Mouse (Mus musculus): Measurements from ENCODE around the gene Senp1.

The Senp1 gene

GRCm38 (mm10) chr15:98107703-98108296, 14.3 kb upstream of the Senp1 start:
- DNase-seq (ENCODE audit: low read depth, low spot score) = no peak

- DNase-seq (ENCODE audit: low read depth, low spot score) = no peak
Observed at GRCm38 (mm10) chr15:98107230-98107629, 13.7 kb upstream of the Senp1 start.

- DNase-seq (ENCODE audit: low read depth, low spot score) = no peak
Observed at GRCm38 (mm10) chr15:98106506-98106905, 13.0 kb upstream of the Senp1 start.

DNA sequence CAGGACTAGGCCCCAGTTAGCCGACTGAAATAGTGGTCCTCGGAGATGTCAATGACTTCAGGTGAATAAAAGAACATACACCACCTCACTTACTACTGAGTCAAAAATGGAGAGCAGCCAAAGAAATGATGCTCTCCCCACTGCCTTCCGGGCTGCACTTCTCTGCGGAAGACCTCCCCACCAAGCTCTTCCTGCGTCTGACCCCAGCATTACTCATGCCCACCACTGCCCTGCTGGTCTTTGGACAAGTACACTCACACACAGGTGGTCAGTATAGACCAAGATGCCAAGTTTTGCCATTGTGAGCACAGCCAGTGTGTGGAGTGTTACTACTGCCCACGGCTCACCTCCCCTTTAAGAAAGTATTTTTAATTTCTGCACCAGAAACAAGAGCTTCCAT, 8.9 kb upstream of the Senp1 start:
- DNase-seq (ENCODE audit: low read depth, low spot score) = no peak

DNA sequence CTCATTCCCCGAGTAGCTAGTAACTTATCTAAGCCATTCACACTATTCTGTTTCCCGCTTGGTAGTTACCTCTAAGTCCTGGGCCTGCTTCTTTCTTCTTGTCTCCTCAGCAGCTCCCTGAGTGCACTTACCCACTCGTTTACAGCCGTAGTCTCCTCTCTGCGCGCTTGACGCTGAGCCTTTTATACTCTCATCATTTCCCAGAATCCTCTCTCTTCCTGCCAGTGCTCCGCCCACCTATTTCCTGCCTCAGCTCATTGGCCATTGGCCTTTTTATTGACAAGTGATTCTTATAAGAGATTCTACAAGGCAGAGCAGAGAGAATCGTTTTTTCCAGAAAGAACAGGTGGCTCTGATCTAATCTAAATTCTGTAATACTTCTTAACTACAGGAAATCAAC, 5.0 kb upstream of the Senp1 start:
- DNase-seq (ENCODE audit: low read depth, low spot score) = no peak

DNA sequence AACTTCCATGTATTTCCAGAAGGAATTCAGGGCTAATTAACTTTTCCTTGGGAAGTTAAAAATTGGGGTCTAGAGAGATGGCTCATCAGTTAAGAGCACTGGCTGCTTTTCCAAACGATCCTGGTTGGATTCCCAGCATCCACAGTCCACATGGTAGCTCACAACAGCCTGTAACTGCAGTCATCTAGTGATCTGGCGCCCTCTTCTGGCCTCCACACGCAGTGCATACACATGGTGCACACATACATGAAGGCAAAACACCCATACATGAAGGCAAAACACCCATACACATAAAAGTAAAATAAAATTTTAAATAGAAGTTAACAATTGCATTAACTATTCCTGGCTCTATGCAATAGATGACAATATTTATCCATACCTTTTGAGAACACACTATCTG, 3.4 kb upstream of the Senp1 start:
- DNase-seq (ENCODE audit: low read depth, low spot score) = peak; percentile 16

DNA sequence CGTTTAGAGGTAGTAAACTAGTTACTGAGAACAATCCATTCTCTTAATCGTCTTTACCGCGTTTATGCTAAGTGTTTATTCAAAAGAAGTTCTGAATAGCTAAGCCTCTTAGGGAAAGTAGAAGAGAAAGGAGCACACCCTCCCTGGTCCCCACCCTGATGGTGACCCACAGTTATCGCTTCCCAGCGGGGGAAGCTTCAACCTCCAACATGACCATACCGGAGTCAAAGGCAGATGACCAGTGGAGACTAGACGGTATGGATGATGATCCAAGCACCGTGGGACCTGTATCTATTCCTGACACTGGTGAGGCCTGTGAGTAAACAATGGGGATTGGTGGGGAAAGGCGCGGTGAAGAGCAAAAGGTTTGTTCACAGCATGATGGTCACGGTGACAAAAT, 1.4 kb upstream of the Senp1 start:
- DNase-seq (ENCODE audit: low read depth, low spot score) = no peak

DNA sequence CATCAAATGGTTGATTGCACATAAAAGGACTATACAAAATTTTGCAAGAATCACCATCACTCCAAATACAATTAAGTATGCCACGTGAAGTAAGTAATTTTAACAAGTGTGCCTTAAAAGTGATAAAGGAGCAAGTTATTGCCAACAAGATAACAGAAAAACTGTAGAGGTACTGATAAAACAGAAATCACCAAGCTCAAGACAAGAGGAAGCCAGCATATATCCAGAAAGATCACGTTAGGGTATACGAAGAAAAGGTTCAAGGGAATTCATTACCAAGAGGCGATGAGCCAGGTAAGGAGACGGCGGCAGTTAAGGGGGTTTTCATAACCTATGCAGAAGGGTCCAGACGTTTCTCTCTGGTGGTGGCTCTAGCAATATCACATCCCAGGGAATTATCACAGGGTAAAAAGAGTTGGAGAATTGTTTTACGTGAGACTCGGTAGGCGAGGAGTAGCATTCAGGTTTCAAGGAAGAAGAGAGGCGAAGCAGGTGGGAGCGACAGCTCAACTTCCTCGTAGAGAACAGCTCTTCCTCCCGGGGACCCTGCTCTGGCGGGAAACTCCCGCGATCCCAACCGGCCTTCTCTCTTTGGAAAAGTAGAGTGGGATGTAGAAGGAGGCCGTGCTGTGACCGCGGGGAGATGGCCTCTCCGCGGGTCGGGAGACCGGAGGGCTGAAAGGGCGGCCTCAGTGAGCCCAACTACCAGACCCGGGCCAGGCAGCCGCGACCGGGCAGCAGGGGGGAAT, 998 bp downstream of the Senp1 start, which contains the start of gene Pfkm:
TSS of gene Pfkm (plus strand) at position 218 of the 749 bp plus-strand sequence.
- no peak for DNase-seq (ENCODE audit: low read depth, low spot score)

DNA sequence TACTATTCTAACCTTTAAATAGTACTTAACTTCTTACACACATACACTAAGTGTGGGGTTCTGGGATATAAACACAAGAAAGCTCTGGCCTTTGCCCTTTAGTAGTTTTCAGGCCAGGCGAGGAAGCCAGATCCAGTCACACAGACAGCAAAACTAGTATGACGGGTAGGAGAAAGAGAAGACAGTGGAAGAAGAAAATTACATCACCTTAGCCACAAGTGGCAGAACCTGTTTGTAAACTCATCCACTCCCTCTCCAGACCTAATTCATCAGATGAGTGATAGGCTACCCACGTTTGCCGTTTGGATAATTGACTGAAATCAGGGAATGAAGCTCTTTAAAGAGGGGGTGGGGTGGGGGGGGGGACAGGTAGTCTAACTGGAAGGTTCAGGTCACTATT, 1.7 kb downstream of the Senp1 start:
- DNase-seq (ENCODE audit: low read depth, low spot score) = no peak

DNA sequence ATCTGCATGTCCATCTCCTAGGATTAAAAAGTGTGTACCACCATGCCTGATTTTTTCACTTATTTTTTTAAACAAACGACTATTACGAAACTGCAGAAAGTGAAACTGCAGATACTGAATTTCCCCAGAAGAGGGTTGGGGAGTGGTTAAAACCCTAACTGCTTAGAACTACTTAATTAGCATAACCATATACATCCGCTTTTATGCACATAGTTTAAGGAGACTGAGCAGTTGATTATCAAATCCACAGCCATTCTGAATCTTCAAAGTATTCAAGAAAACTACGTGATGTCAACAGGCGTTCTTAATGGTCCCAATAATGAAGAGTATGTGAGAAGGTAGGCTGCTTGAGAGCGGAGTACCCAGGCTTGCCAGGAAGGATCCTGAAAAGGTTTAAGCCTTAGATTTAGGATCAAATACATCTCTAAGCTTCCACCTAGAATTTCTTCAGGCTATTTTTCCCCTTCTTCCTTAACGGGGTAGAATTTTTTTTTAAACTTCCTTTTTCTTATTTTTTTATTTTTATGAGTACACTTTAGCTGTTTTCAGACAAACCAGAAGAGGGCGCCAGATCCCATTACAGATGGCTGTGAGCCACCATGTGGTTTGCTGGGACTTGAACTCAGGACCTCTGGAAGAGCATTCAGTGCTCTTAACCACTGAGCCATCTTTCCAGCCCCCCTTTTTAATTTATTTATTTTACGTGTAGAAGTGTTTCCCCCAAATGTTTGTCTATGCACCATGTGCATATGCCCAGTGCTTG, 3.9 kb downstream of the Senp1 start:
- DNase-seq (ENCODE audit: low read depth, low spot score) = peak; percentile 17

- DNase-seq (ENCODE audit: low read depth, low spot score) = no peak
Observed at GRCm38 (mm10) chr15:98088889-98089288, 4.7 kb downstream of the Senp1 start.

GRCm38 (mm10) chr15:98076901-98077300, 16.6 kb downstream of the Senp1 start:
- no peak for DNase-seq (ENCODE audit: low read depth, low spot score)

GRCm38 (mm10) chr15:98075034-98075433, 18.5 kb downstream of the Senp1 start:
- no peak for DNase-seq (ENCODE audit: low read depth, low spot score)

- DNase-seq (ENCODE audit: low read depth, low spot score) = no peak
Observed at GRCm38 (mm10) chr15:98074521-98074920, 19.0 kb downstream of the Senp1 start.

- no peak for DNase-seq (ENCODE audit: low read depth, low spot score)
Observed at GRCm38 (mm10) chr15:98070376-98070775, 23.2 kb downstream of the Senp1 start.

DNA sequence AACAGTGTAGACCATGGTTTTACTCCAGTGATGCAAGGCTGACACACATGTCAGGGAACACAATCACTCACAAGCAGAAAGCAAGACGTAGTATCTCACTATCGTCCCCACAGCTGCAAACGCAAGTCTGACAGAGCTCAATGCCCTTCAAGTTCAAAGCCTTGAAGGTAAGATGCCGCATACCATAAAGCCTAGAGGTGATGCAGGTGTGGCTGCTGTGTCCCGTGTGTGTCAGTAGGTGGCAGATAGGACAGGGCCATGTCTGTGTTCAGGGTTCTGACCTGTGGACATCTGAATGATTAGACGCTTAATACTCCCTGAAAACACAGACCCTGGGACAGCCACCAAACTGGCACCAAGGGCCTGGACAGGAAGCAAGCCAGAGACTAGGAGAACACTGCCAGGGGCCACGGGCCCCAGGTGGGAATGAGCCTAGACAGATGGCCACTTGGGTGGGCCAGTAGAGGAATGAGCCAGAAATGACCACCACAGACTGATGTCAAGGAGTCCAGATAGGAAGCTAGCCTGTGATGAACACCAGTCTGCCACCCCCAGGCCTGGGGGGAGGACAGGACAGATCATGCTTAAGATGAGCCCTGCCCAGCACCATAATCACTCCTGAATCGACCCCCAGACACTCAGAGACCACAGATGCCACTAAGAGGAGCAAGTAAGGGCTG, 23.8 kb downstream of the Senp1 start:
- DNase-seq (ENCODE audit: low read depth, low spot score) = no peak

- DNase-seq (ENCODE audit: low read depth, low spot score) = no peak
Observed at GRCm38 (mm10) chr15:98068506-98068905, 25.0 kb downstream of the Senp1 start.

DNA sequence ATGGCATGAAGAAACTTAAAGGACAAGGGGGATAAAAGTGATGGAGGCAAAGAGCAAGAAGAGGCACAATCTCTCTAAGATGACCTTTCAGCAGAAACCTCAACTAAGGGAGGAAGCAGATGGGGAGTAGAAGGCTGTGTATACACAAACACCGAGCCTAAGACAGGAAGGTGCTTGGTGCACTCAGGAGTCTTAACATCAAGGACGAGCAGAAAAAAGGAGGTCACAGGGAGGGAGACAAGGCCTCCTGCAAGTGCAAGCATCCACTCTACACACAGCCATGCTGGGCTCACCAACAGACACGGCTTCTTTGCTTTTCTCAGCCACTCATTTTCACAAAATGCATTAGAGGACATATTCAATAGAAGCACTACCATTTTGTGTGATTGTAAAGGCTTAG, 26.1 kb downstream of the Senp1 start:
- DNase-seq (ENCODE audit: low read depth, low spot score) = no peak

- no peak for DNase-seq (ENCODE audit: low read depth, low spot score)
Observed at GRCm38 (mm10) chr15:98066602-98067001, 26.9 kb downstream of the Senp1 start.

GRCm38 (mm10) chr15:98065881-98066280, 27.7 kb downstream of the Senp1 start:
- DNase-seq (ENCODE audit: low read depth, low spot score) = no peak

DNA sequence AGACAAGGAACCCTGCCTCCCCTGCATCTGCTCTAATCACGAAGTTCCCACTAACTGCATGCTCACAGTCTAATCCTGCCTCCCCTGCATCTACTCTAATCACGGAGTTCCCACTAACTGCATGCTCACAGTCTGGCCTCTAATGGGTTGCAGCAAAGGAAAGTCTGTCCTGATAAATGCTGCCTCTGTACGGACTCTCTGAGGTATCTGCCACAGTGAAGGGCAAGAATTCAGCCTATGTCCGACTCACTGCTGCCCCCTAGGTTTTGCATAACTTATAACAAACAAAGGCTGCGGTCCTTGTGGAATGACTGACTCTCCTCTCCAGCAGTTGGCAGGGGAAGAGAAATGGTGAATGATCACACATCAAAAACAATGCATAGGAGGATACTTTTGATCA, 38.3 kb downstream of the Senp1 start:
- peak; percentile 84 for DNase-seq (ENCODE audit: low read depth, low spot score)

- DNase-seq (ENCODE audit: low read depth, low spot score) = no peak
Observed at GRCm38 (mm10) chr15:98051685-98052084, 41.9 kb downstream of the Senp1 start.
